ENCODE assay signal across 16 mouse cellular contexts in the genomic region with DNA sequence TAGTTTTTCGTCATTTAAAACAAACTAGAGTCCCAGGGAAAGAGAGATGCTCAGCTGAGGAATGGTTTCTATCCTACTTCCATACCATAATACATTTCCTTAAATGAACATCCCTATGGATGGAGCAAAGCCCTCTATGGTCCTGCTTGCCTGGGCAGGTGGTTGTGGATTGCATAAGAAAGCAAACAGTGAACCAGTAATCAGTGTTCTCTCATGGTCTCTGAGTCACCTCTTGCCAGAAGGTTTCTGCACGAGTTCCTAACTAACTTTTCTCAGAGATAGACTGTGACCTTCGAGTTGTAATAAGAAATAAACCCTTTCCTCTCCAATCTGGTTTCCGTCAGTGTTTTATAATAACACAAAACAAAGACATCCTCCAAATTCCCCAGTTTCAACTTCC.
"Had no signal": no experiment of that assay in that cellular context is flagged by ENCODE, and none has a peak within 500 bp of the region (broad histone marks: within the 10 kb centered on the region; RNA-seq: fewer than 3 reads in every experiment).

No protein-coding gene starts in this region.

- H3K4me2 ChIP-seq: neural tube, embryonic 12.5 days; neural tube, embryonic 13.5 days; stomach, embryonic 15.5 days had no signal

- H3K27me3 ChIP-seq: neural tube, embryonic 12.5 days; neural tube, embryonic 13.5 days; stomach, embryonic 15.5 days had no signal

- H3K4me3 ChIP-seq: neural tube, embryonic 12.5 days; neural tube, embryonic 13.5 days; stomach, embryonic 15.5 days had no signal

- H3K9me3 ChIP-seq: neural tube, embryonic 12.5 days; neural tube, embryonic 13.5 days; stomach, embryonic 15.5 days had no signal

- H3K4me1 ChIP-seq: neural tube, embryonic 12.5 days; neural tube, embryonic 13.5 days; stomach, embryonic 15.5 days had no signal

- DNase-seq: retina, postnatal 1 day; right cerebral cortex, adult 18-20 months; right cerebral cortex, postnatal 14 days; right cerebral cortex, postnatal 25 days; right cerebral cortex, postnatal 4 days; spleen, adult 18-20 months; thymus, adult 18-20 months; thymus, adult 2 months; thymus, postnatal 14 days; thymus, postnatal 25 days; thymus, postnatal 36 days; thymus, postnatal 4 days had no signal

- H3K36me3 ChIP-seq: neural tube, embryonic 12.5 days; neural tube, embryonic 13.5 days; stomach, embryonic 15.5 days had no signal

- H3K27ac ChIP-seq: neural tube, embryonic 12.5 days; neural tube, embryonic 13.5 days; stomach, embryonic 15.5 days; stomach, postnatal 0 days had no signal

- H3K9ac ChIP-seq: neural tube, embryonic 12.5 days; neural tube, embryonic 13.5 days; stomach, embryonic 15.5 days had no signal
